Mouse (Mus musculus) hindbrain, embryonic 11.5 days (tissue): ENCODE measurements around the gene Capn1. TPM values are rescaled to one million over a fixed set of nuclear protein-coding genes. Genes with fewer than 3 reads are reported as not detected.

Experiments used
- ATAC-seq: fragments of 200-750 bp; cut with Nextera tagmentation; 2 replicates; pipeline ENCODE4 v1.8.0; 2017; ENCODE audit warnings: mild to moderate bottlenecking, moderate TSS enrichment, moderate library complexity; ENCODE audit not compliant: low FRiP score
- DNase-seq: peaks from one replicate; pipeline ENCODE4 v3.0.0-alpha.2; 2015; ENCODE audit warnings: low spot score
- H3K27ac ChIP-seq: fragments of 300-500 bp; sonication (generic); 2 replicates; pipeline ENCODE4 v1.5.1; 2014; ENCODE audit warnings: mild to moderate bottlenecking, low read depth, low read length
- H3K27me3 ChIP-seq: fragments of 300-500 bp; sonication (generic); 2 replicates; pipeline ENCODE4 v1.6.1; 2014; ENCODE audit warnings: mild to moderate bottlenecking, low read length, moderate library complexity, mixed read lengths; ENCODE audit not compliant: control insufficient read depth, insufficient read depth
- H3K36me3 ChIP-seq: fragments of 300-500 bp; sonication (generic); 2 replicates; pipeline ENCODE4 v1.6.1; 2014; ENCODE audit warnings: mild to moderate bottlenecking, low read length, moderate library complexity, mixed read lengths; ENCODE audit not compliant: control insufficient read depth, insufficient read depth
- H3K4me1 ChIP-seq: fragments of 300-500 bp; sonication (generic); replicated peaks from 2 replicates; pipeline ENCODE4 v1.6.1; 2014; ENCODE audit warnings: low read length, mixed read lengths; ENCODE audit not compliant: control insufficient read depth, insufficient read depth
- H3K4me2 ChIP-seq: fragments of 300-500 bp; sonication (generic); replicated peaks from 2 replicates; pipeline ENCODE4 v1.6.1; 2014; ENCODE audit warnings: mild to moderate bottlenecking, low read depth, low read length
- H3K4me3 ChIP-seq: fragments of 300-500 bp; sonication (generic); 2 replicates; pipeline ENCODE4 v1.5.1; 2014; ENCODE audit warnings: low read depth, low read length
- H3K9ac ChIP-seq: fragments of 300-500 bp; sonication (generic); 2 replicates; pipeline ENCODE4 v1.6.1; 2014; ENCODE audit warnings: low read depth, low read length
- H3K9me3 ChIP-seq: fragments of 300-500 bp; sonication (generic); 2 replicates; pipeline ENCODE4 v1.6.1; 2016; ENCODE audit warnings: low read length; ENCODE audit not compliant: control insufficient read depth
- WGBS: fragments of 180-500 bp; shearing (Covaris S2); extraction: QIAGEN DNeasy Blood & Tissue Kit; methylation state at CpG from one replicate; pipeline ENCODE4 v1.1.7; 2014; 5-methylcytosine and 5-hydroxymethylcytosine counted together
- polyA plus RNA-seq: library from polyadenylated mRNA; unstranded; fragments of >200 nt; fragmentation: Nextera tagmentation; extraction: Ambion mirVana; gene quantifications from 2 replicates; pipeline ENCODE4 v1.2.1, GENCODE M21; 2014

Gene Capn1
- polyA plus RNA-seq, 1 experiment from 2014 or later = 3.8 TPM

GRCm38 (mm10) chr19:6023930-6024329, 8.2 kb upstream of the Capn1 start:
- Histone ChIP-seq H3K9me3 (no peaks in the 10 kb centered on the region), H3K27me3 (no peaks in the 10 kb centered on the region), H3K4me1 (no peaks in the 10 kb centered on the region), H3K4me3 (no peak overlapping the region), H3K4me2 (no peak overlapping the region), H3K9ac (no peak overlapping the region), H3K36me3 (no peaks in the 10 kb centered on the region), H3K27ac (no peak overlapping the region)
- DNase-seq (no peak), ATAC-seq (no peak)
- WGBS = 86% methylated on average over 7 of the region's 7 CpGs

GRCm38 (mm10) chr19:6023059-6023458, 7.4 kb upstream of the Capn1 start:
- Histone ChIP-seq H3K36me3 (no peaks in the 10 kb centered on the region), H3K4me2 (no peak overlapping the region), H3K27ac (no peak overlapping the region), H3K4me3 (no peak overlapping the region), H3K27me3 (no peaks in the 10 kb centered on the region), H3K4me1 (no peaks in the 10 kb centered on the region), H3K9ac (no peak overlapping the region), H3K9me3 (no peaks in the 10 kb centered on the region)
- DNase-seq = no peak
- WGBS = 68% methylated on average over 8 of the region's 8 CpGs
- ATAC-seq = no peak

GRCm38 (mm10) chr19:6020276-6020675, 4.6 kb upstream of the Capn1 start:
- no peak overlapping the region for H3K4me3 ChIP-seq
- H3K27me3 ChIP-seq = peaks cover 11% of the 10 kb centered on the region
- no peak for DNase-seq
- H3K36me3 ChIP-seq = no peaks in the 10 kb centered on the region
- no peak overlapping the region for H3K9ac ChIP-seq
- 67% methylated on average over 3 of the region's 3 CpGs for WGBS
- ATAC-seq = no peak
- no peak overlapping the region for H3K4me2 ChIP-seq
- no peak overlapping the region for H3K27ac ChIP-seq
- H3K9me3 ChIP-seq = no peaks in the 10 kb centered on the region
- H3K4me1 ChIP-seq = peaks cover 3% of the 10 kb centered on the region; the same call in 1 of the 2 replicates

DNA sequence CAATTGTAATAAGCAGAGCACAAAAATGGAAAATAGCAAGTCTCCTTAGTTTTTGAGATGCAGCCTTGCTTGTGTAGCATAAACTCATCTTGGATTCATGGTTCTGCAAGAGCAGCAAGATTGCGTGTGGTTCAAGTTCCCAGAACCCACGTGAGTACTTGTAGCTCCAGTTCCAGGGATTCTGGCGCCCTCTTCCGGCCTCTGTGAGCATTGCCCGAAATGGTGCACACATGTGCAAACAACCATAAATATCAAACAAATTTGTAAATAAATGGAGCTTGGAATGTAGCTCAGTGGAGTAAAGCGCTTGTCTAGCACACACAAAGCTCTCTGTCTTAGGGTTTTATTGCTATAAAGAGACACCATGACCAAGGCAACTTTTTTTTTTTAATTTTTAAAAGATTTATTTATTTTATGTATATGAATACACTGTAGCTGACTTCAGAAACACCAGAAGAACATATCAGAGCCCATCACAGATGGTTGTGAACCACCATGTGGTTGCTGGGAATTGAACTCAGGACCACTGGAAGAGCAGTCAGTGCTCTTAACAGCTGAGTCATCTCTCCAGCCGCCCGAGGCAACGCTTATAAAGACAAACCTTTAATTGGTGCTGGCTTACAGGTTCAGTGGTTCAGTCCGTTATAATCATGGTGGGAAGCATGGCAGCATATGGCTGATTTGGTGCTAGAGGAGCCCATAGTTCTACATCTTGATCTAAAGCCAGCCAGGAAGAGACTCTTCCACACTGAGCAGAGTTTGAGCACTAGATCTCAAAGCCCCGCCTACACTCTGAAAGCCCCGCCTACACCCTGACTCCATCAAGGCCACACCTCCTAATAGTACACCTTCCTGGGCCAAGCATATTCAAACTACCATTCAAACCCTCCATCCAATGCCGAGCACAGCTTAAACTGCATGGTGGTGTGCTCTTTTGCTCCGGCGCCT, 2.7 kb upstream of the Capn1 start:
- Histone ChIP-seq H3K4me1 (peaks cover 4% of the 10 kb centered on the region; the same call in 1 of the 2 replicates), H3K27me3 (peaks cover 15% of the 10 kb centered on the region), H3K36me3 (no peaks in the 10 kb centered on the region), H3K9me3 (no peaks in the 10 kb centered on the region), H3K27ac (no peak overlapping the region), H3K4me3 (no peak overlapping the region), H3K4me2 (no peak overlapping the region), H3K9ac (no peak overlapping the region)
- WGBS = 33% methylated on average over 15 of the region's 15 CpGs
- ATAC-seq = no peak
- DNase-seq = peak; percentile 92

DNA sequence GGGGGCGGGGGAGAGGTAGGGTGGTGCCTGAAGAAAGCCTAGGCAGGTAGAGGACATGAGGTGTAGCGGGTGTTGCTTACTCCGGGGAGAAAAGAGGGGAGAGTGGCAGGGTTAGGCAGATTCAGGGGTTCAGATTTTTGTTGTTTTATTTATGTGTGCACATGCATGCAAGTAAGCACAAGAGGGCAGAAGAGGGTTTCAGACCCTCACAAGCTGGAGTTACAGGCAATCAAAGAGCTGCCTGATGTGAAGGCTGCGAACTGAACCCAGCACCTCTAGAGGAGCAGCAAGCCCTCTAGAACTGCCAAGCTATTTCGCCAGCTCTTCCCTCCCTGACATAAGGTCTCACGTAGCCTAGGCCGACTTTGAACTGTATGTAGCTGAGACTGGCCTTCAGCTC, 835 bp upstream of the Capn1 start:
- ATAC-seq = no peak
- Histone ChIP-seq H3K4me2 (no peak overlapping the region), H3K9me3 (no peaks in the 10 kb centered on the region), H3K27me3 (peaks cover 15% of the 10 kb centered on the region), H3K36me3 (no peaks in the 10 kb centered on the region), H3K4me3 (no peak overlapping the region), H3K4me1 (peaks cover 4% of the 10 kb centered on the region; the same call in 1 of the 2 replicates), H3K27ac (no peak overlapping the region), H3K9ac (no peak overlapping the region)
- 36% methylated on average over 7 of the region's 7 CpGs for WGBS
- DNase-seq = peak; percentile 21

DNA sequence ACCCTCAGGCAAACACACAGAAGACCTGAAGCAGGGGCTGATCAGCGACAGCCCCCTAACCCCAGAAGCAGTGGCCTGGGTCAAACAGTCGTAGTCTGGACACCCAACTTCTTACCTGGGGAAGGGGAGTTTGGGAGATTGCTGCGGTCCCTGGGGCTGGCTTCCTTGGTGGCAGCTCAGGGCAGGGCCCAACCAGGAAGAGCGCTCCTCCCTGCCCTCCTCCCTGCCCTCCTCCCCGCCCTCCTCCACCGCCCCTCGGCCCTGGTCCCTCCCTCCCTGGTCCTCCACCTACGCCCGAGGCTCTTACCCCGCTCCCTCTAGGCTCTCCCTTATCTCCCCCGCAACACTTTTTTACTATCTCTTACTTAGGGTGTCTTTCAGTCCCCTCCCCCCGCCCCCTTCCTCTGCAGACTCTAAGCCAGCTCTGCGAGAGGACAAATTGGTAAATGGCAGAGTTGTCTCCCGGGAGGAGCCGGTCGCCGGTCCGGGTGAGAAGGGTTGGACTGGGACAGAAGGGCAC, 646 bp downstream of the Capn1 start:
- Histone ChIP-seq H3K36me3 (no peaks in the 10 kb centered on the region), H3K9me3 (no peaks in the 10 kb centered on the region), H3K27ac (no peak overlapping the region), H3K9ac (peak overlapping the region; percentile 44), H3K4me2 (peak overlapping the region; percentile 64), H3K27me3 (peaks cover 15% of the 10 kb centered on the region), H3K4me3 (peak overlapping the region; percentile 45), H3K4me1 (peaks cover 4% of the 10 kb centered on the region; the same call in 1 of the 2 replicates)
- DNase-seq (peak; percentile 55), ATAC-seq (peak; percentile 61)
- 3% methylated on average over 11 of the region's 18 CpGs for WGBS

GRCm38 (mm10) chr19:6013691-6014090, 2.0 kb downstream of the Capn1 start:
- Histone ChIP-seq H3K27ac (no peak overlapping the region), H3K4me3 (no peak overlapping the region), H3K9ac (no peak overlapping the region), H3K9me3 (no peaks in the 10 kb centered on the region), H3K4me2 (no peak overlapping the region), H3K27me3 (peaks cover 15% of the 10 kb centered on the region), H3K36me3 (no peaks in the 10 kb centered on the region), H3K4me1 (peaks cover 4% of the 10 kb centered on the region; the same call in 1 of the 2 replicates)
- DNase-seq (no peak), ATAC-seq (no peak)
- WGBS = 90% methylated on average over 10 of the region's 10 CpGs

DNA sequence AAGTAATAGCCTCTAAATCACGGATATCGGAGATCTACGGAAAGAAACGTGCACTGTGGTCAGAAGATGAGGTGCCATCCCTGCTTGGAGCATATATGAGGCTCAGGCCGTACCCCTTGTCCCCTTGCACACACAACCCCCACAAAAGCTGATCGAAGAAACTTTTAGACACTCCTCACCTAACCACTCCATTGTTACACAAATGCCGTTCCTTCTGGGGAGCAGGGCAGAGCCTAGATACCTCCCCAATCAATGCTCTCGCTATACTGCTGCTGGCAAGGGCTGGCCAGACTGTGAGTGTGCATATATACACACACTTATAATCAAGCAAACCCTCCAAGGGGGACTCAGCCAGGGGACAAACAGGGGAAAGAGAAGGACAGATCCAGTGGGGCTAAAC, 6.6 kb downstream of the Capn1 start:
- Histone ChIP-seq H3K9me3 (no peaks in the 10 kb centered on the region), H3K27me3 (0 out of 2 replicates have a peak, but pooled peaks cover 1% of the 10 kb centered on the region), H3K4me2 (no peak overlapping the region), H3K36me3 (no peaks in the 10 kb centered on the region), H3K9ac (no peak overlapping the region), H3K27ac (no peak overlapping the region), H3K4me1 (no peaks in the 10 kb centered on the region), H3K4me3 (no peak overlapping the region)
- DNase-seq = no peak
- WGBS = 77% methylated on average over 8 of the region's 8 CpGs
- no peak for ATAC-seq

DNA sequence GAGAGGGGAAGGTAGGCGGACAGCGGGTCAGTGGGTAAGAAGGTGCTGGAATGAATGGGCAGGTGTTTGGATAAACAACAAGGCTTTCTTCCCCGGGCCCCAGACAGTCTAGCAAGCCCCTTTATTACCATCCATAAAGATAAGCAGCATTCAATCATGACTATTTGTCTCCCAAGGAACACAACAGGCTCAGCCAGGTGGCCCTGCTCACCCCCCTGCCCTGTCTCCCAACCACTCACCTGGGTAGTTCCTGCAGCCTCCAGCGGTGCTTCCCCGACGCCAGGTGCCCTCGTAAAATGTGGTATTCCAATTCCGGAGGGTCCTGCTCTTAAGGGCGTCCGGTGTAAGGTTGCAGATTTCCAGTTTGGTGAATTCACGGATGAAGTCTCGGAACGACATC, 8.7 kb downstream of the Capn1 start:
- Histone ChIP-seq H3K36me3 (no peaks in the 10 kb centered on the region), H3K4me2 (no peak overlapping the region), H3K4me3 (no peak overlapping the region), H3K27me3 (no peaks in the 10 kb centered on the region), H3K9me3 (no peaks in the 10 kb centered on the region), H3K27ac (no peak overlapping the region), H3K4me1 (no peaks in the 10 kb centered on the region), H3K9ac (no peak overlapping the region)
- WGBS = 88% methylated on average over 13 of the region's 13 CpGs
- no peak for DNase-seq
- ATAC-seq = no peak
